Mouse (Mus musculus) cerebellum, adult 11 months (tissue): ENCODE results near the gene Gm21882.
"Not testable (repeated sequence)": the region's sequence is repeated elsewhere in the genome, so short reads cannot be mapped to it uniquely, and the experiment has no call there.

Source experiments
- DNase-seq: peaks from one replicate; pipeline ENCODE4 v3.0.0; 2022

Gm21882 gene

DNA sequence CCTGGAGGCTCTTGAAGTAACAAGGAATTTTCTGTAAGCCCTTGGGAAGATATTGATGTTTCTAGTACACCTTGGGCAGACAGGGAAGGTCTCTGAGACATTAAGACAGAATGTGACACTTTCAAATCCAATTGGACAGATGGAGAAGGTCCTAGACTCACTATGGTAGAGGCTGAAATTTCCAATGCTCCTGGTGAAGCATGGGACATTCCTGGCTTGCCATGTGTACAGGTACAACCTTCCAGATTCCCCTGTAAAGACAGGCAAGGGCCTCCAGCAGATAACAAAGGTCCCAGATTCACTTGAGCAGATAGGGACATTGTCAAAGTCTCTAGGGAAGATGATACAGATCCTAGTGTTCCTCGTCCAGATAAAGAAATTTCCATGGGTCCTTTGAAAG is at the start of gene Gm21882:
TSS of gene Gm21882 (minus strand) at position 101 of the 400 bp plus-strand sequence.
- DNase-seq: not testable (repeated sequence)
